Mouse (Mus musculus): ENCODE measurements around the gene Nlrc4.

DNA sequence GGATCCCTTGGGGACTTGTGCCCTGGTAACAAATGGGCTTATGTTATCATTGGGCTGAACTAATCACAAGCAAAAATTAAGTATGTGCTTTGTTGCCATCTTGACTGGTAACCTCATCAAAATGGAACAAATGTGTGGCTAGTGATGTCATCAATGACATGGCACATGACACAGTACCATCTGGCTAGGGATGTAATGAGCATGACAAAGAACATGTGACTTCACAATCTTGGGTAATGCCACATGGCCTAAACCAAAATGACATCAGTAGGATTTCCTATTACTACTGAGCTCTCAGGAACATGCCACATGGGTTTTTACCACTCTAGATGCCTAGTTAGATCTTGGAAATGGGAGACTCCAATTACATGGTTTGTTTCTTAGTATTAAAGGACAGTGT, 42.1 kb upstream of the Nlrc4 start:
- TF ChIP-seq POLR2A (IDR thresholded peaks at IDR 0.05; ENCODE audit: borderline replicate concordance, extremely low read depth, low read depth, low read length) = no peak
- no peak for TF ChIP-seq CTCF (IDR thresholded peaks at IDR 0.05; ENCODE audit: insufficient read depth, low read length)
